Mouse (Mus musculus): ENCODE results near the gene Kcnj3.

The Kcnj3 gene

GRCm38 (mm10) chr2:55517297-55517696 lies 81.5 kb downstream of the Kcnj3 start:
- peak; percentile 32 for DNase-seq (ENCODE audit: low read depth)

GRCm38 (mm10) chr2:55532738-55533491 lies 97.1 kb downstream of the Kcnj3 start:
- peak; percentile 39 for DNase-seq (ENCODE audit: low read depth)

GRCm38 (mm10) chr2:55534946-55535345 lies 99.2 kb downstream of the Kcnj3 start:
- DNase-seq (ENCODE audit: low read depth), result no peak

GRCm38 (mm10) chr2:55535482-55535881 lies 99.7 kb downstream of the Kcnj3 start:
- no peak for DNase-seq (ENCODE audit: low read depth)

- no peak for DNase-seq (ENCODE audit: low read depth)
Measured at GRCm38 (mm10) chr2:55547612-55548011, 111.8 kb downstream of the Kcnj3 start.

- no peak for DNase-seq (ENCODE audit: low read depth)
Measured at GRCm38 (mm10) chr2:55558368-55558985, 122.7 kb downstream of the Kcnj3 start.

GRCm38 (mm10) chr2:55569291-55569690 lies 133.5 kb downstream of the Kcnj3 start:
- peak; percentile 80 for DNase-seq (ENCODE audit: low read depth)

- no peak for DNase-seq (ENCODE audit: low read depth)
Measured at GRCm38 (mm10) chr2:55571425-55571824, 135.7 kb downstream of the Kcnj3 start.

GRCm38 (mm10) chr2:55580286-55580685 lies 144.5 kb downstream of the Kcnj3 start:
- no peak for DNase-seq (ENCODE audit: low read depth)

- DNase-seq (ENCODE audit: low read depth), result no peak
Measured at GRCm38 (mm10) chr2:55591226-55591988, 155.6 kb downstream of the Kcnj3 start.

Data from NIH3T3 (cell line).